ENCODE assay signal across 7 mouse cellular contexts in the genomic region with DNA sequence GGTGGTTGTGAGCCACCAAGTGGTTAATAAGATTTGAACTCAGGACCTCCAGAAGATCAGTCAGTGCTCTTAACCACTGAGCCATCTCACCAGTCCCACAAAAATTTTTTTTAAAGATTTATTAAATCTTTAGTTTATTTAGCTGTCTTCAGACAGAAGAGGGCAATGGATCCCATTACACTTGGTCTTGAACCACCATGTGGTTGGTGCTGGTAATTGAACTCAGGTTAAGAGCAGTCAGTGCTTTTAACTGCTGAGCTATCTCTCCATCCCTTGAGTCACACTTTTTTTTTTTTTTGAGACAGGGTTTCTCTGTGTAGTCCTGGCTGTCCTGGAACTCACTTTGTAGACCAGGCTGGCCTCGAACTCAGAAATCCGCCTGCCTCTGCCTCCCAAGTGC. TPM values are rescaled to one million over a fixed set of nuclear protein-coding genes. Genes with fewer than 3 reads are reported as not detected.
DNase-seq lines count a peak whose midpoint lies in the region; ATAC-seq and TF ChIP-seq lines count a peak whose summit lies in the region.
"Not testable (repeated sequence)": the region's sequence is repeated elsewhere in the genome, so short reads cannot be mapped to it uniquely, and the experiment has no call there.
"Had no signal": no experiment of that assay in that cellular context is flagged by ENCODE, and none has a peak within 500 bp of the region (broad histone marks: within the 10 kb centered on the region; RNA-seq: fewer than 3 reads in every experiment).

No protein-coding gene starts in this region.

- not testable (repeated sequence) for H3K36me3 ChIP-seq in hindbrain, postnatal 0 days (ENCODE audit: insufficient read depth, low read length); midbrain, embryonic 11.5 days (ENCODE audit: control insufficient read depth, insufficient read depth, low read length); stomach, postnatal 0 days (ENCODE audit: control insufficient read depth, insufficient read depth, low read length)

- ATAC-seq in hindbrain, postnatal 0 days; midbrain, embryonic 11.5 days (ENCODE audit: low FRiP score); stomach, postnatal 0 days (ENCODE audit: low FRiP score, low TSS enrichment): not testable (repeated sequence)

- not testable (repeated sequence) for H3K4me1 ChIP-seq in hindbrain, postnatal 0 days (ENCODE audit: insufficient read depth, low read length); midbrain, embryonic 11.5 days (ENCODE audit: control insufficient read depth, insufficient read depth, low read length); stomach, postnatal 0 days (replicated peaks; ENCODE audit: control insufficient read depth, insufficient read depth)

- WGBS in hindbrain, postnatal 0 days = 86% methylated on average over 2 of the region's 2 CpGs
- WGBS in midbrain, embryonic 11.5 days = 84% methylated on average over 2 of the region's 2 CpGs
- 89% methylated on average over 2 of the region's 2 CpGs for WGBS in stomach, postnatal 0 days

- not testable (repeated sequence) for H3K27me3 ChIP-seq in hindbrain, postnatal 0 days (ENCODE audit: insufficient read depth, low read length); midbrain, embryonic 11.5 days (ENCODE audit: control insufficient read depth, insufficient read depth, low read length); stomach, postnatal 0 days (ENCODE audit: control insufficient read depth, insufficient read depth, low read length)

- DNase-seq in 3T3-L1 (ENCODE audit: low read depth, low spot score) (peak; percentile 57), ES-CJ7 (ENCODE audit: low read depth, low spot score) (peak; percentile 77), R1 (ENCODE audit: low read depth, low spot score) (peak; percentile 75)
- not testable (repeated sequence) for DNase-seq in hindbrain, postnatal 0 days (ENCODE audit: low spot score); stomach, postnatal 0 days (ENCODE audit: low spot score)
- peak; percentile 12 for DNase-seq in midbrain, embryonic 11.5 days (ENCODE audit: low spot score, missing footprints)

- not testable (repeated sequence) for H3K9ac ChIP-seq in hindbrain, postnatal 0 days (replicated peaks; ENCODE audit: low read length); midbrain, embryonic 11.5 days (ENCODE audit: low read length); stomach, postnatal 0 days (ENCODE audit: low read length)

- 0 out of 2 replicates have a peak, but pooled peaks have one; percentile 8 for TF ChIP-seq CTCF in hindbrain, postnatal 0 days (IDR thresholded peaks at IDR 0.05; ENCODE audit: low read depth)
- peak; percentile 18; the same call in 1 of the 2 replicates for TF ChIP-seq CTCF in stomach, postnatal 0 days (IDR thresholded peaks at IDR 0.05; ENCODE audit: low read depth)

- not testable (repeated sequence) for H3K9me3 ChIP-seq in hindbrain, postnatal 0 days (ENCODE audit: low read length); midbrain, embryonic 11.5 days (ENCODE audit: control insufficient read depth, low read length); stomach, postnatal 0 days (ENCODE audit: control insufficient read depth, low read length)

- not testable (repeated sequence) for H3K4me3 ChIP-seq in hindbrain, postnatal 0 days (ENCODE audit: low read length); midbrain, embryonic 11.5 days (ENCODE audit: low read depth, low read length); stomach, postnatal 0 days (ENCODE audit: low read depth, low read length)

- TF ChIP-seq EP300 in stomach, postnatal 0 days (optimal IDR thresholded peaks at IDR 0.05) = not testable (repeated sequence)

- not testable (repeated sequence) for H3K4me2 ChIP-seq in hindbrain, postnatal 0 days (ENCODE audit: low read depth, low read length); midbrain, embryonic 11.5 days; stomach, postnatal 0 days (replicated peaks; ENCODE audit: low read depth)

- H3K27ac ChIP-seq in hindbrain, postnatal 0 days; midbrain, embryonic 11.5 days (ENCODE audit: low read depth, low read length); stomach, postnatal 0 days (replicated peaks): not testable (repeated sequence)

RNA-seq across cellular contexts. Expression of a gene that starts 18.1 kb away (rescaled TPM):
- total RNA-seq in hindbrain, postnatal 0 days (2014; rRNA removed) = 15.1 and 17.2 TPM in 2 replicates
- 203 and 213 TPM in 2 replicates for polyA plus RNA-seq in hindbrain, postnatal 0 days (2015; fragmentation: Nextera tagmentation; extraction: Ambion mirVana)
- 339 and 375 TPM in 2 replicates for polyA plus RNA-seq in midbrain, embryonic 11.5 days (2014; fragmentation: Nextera tagmentation; extraction: Ambion mirVana)
- 198 and 202 TPM in 2 replicates for polyA plus RNA-seq in stomach, postnatal 0 days (2015; fragmentation: Nextera tagmentation; extraction: Ambion mirVana)

RNA-seq across cellular contexts. Expression of a gene that starts 38.5 kb away (rescaled TPM):
- total RNA-seq in hindbrain, postnatal 0 days (2014; rRNA removed) = 12.6 and 14.1 TPM in 2 replicates
- 8.7 and 9.2 TPM in 2 replicates for polyA plus RNA-seq in hindbrain, postnatal 0 days (2015; fragmentation: Nextera tagmentation; extraction: Ambion mirVana)
- polyA plus RNA-seq in midbrain, embryonic 11.5 days (2014; fragmentation: Nextera tagmentation; extraction: Ambion mirVana) = 2.0 and 2.5 TPM in 2 replicates
- 9.3 and 10.9 TPM in 2 replicates for polyA plus RNA-seq in stomach, postnatal 0 days (2015; fragmentation: Nextera tagmentation; extraction: Ambion mirVana)
- polyA plus RNA-seq: CD4-positive, CD25-positive, alpha-beta regulatory T cell, adult 4 months had no signal
